ENCODE assay signal across 25 mouse cellular contexts in genomic region chr4:143036704-143037103, GRCm38 (mm10).
"Had no signal": no experiment of that assay in that cellular context is flagged by ENCODE, and none has a peak within 500 bp of the region (broad histone marks: within the 10 kb centered on the region; RNA-seq: fewer than 3 reads in every experiment).

No protein-coding gene starts in this region.

- H3K9ac ChIP-seq: heart, embryonic 13.5 days; heart, embryonic 15.5 days; hindbrain, embryonic 12.5 days; hindbrain, embryonic 14.5 days; limb, embryonic 12.5 days; liver, embryonic 13.5 days had no signal

- DNase-seq: gastrocnemius, adult 2 months; gastrocnemius, postnatal 14 days; gastrocnemius, postnatal 36 days; heart, adult 11 months; heart, adult 2 months; heart, postnatal 14 days; heart, postnatal 36 days; kidney, adult 11 months; kidney, adult 2 months; kidney, postnatal 10 days; kidney, postnatal 25 days; liver; liver, embryonic 13.5 days had no signal

- H3K9me3 ChIP-seq: heart, embryonic 13.5 days; heart, embryonic 15.5 days; hindbrain, embryonic 12.5 days; limb, embryonic 10.5 days; limb, embryonic 12.5 days; liver, embryonic 13.5 days had no signal

- H3K4me3 ChIP-seq: gastrocnemius, adult 2 months; heart, adult 2 months; heart, embryonic 13.5 days; heart, embryonic 15.5 days; hindbrain, embryonic 12.5 days; layer of hippocampus, adult 2 months; left cerebral cortex, adult 2 months; limb, embryonic 10.5 days; limb, embryonic 12.5 days; liver, embryonic 13.5 days had no signal

- H3K4me2 ChIP-seq: heart, embryonic 11.5 days; heart, embryonic 13.5 days; heart, embryonic 15.5 days; hindbrain, embryonic 12.5 days; hindbrain, embryonic 14.5 days; limb, embryonic 12.5 days; liver, embryonic 11.5 days; liver, embryonic 13.5 days had no signal

- H3K27ac ChIP-seq: gastrocnemius, adult 2 months; heart, adult 2 months; heart, embryonic 13.5 days; heart, embryonic 15.5 days; hindbrain, embryonic 12.5 days; hindbrain, embryonic 14.5 days; layer of hippocampus, adult 2 months; left cerebral cortex, adult 2 months; limb, embryonic 10.5 days; limb, embryonic 12.5 days; liver, embryonic 13.5 days had no signal

- H3K4me1 ChIP-seq: heart, embryonic 13.5 days; heart, embryonic 15.5 days; limb, embryonic 12.5 days; liver, embryonic 13.5 days had no signal

- H3K36me3 ChIP-seq: heart, embryonic 13.5 days; heart, embryonic 15.5 days; hindbrain, embryonic 12.5 days; limb, embryonic 10.5 days; limb, embryonic 12.5 days; liver, embryonic 13.5 days had no signal

- H3K27me3 ChIP-seq: hindbrain, embryonic 12.5 days; liver, embryonic 13.5 days had no signal

- ATAC-seq: hindbrain, embryonic 16.5 days; intestine, embryonic 16.5 days had no signal
